Mouse (Mus musculus) E14TG2a.4 (cell line): ENCODE data around the gene Nr1d1.

Experiments
- CTCF ChIP-seq: conservative IDR thresholded peaks from 2 replicates; pipeline ENCODE4 v1.5.1; 2014; ENCODE audit warnings: low read length
- POU5F1 ChIP-seq: IDR thresholded peaks from 2 replicates; pipeline ENCODE4 v1.6.1; 2014; ENCODE audit warnings: low read length, borderline replicate concordance

GRCm38 (mm10) chr11:98787229-98787628 is 12.1 kb upstream of the Nr1d1 start:
- no peak for TF ChIP-seq CTCF
- TF ChIP-seq POU5F1: no peak
